ENCODE assay signal across 8 mouse cellular contexts in genomic region chr12:113156540-113156929, GRCm38 (mm10). TPM values are rescaled to one million over a fixed set of nuclear protein-coding genes. Genes with fewer than 3 reads are reported as not detected.
A peak's percentile ranks its signal among the peaks of the same experiment; 100 is the strongest.
DNase-seq lines count a peak whose midpoint lies in the region; ATAC-seq and TF ChIP-seq lines count a peak whose summit lies in the region.

No protein-coding gene starts in this region.

- peak overlapping the region; percentile 59 for H3K9ac ChIP-seq in lung, embryonic 14.5 days
- H3K9ac ChIP-seq in embryonic facial prominence, embryonic 11.5 days (replicated peaks; ENCODE audit: low read length), result peak overlapping the region; percentile 52
- H3K9ac ChIP-seq in intestine, postnatal 0 days (ENCODE audit: low read depth, low read length), result peak overlapping the region; percentile 46; the same call in 1 of the 2 replicates

- no peaks in the 10 kb centered on the region for H3K9me3 ChIP-seq in lung, embryonic 14.5 days (ENCODE audit: low read depth, low read length)
- H3K9me3 ChIP-seq in embryonic facial prominence, embryonic 11.5 days (replicated peaks; ENCODE audit: control insufficient read depth, low read length), result no peaks in the 10 kb centered on the region
- no peaks in the 10 kb centered on the region for H3K9me3 ChIP-seq in intestine, postnatal 0 days (ENCODE audit: control insufficient read depth)

- H3K36me3 ChIP-seq in lung, embryonic 14.5 days (ENCODE audit: insufficient read depth), result 0 out of 2 replicates have a peak, but pooled peaks cover 3% of the 10 kb centered on the region
- no peaks in the 10 kb centered on the region for H3K36me3 ChIP-seq in embryonic facial prominence, embryonic 11.5 days (replicated peaks; ENCODE audit: control insufficient read depth, insufficient read depth, low read depth, low read length)
- H3K36me3 ChIP-seq in intestine, postnatal 0 days (ENCODE audit: control insufficient read depth, insufficient read depth), result peaks cover 3% of the 10 kb centered on the region; the same call in 1 of the 2 replicates
- H3K36me3 ChIP-seq in small intestine, adult 2 months (ENCODE audit: control insufficient read depth, insufficient read depth, low read length), result peaks cover 16% of the 10 kb centered on the region

- TF ChIP-seq CTCF in lung, embryonic 14.5 days (IDR thresholded peaks at IDR 0.05; ENCODE audit: low read depth), result no peak
- TF ChIP-seq CTCF in intestine, postnatal 0 days (IDR thresholded peaks at IDR 0.05; ENCODE audit: low read depth), result no peak
- no peak for TF ChIP-seq CTCF in small intestine, adult 2 months (IDR thresholded peaks at IDR 0.05; ENCODE audit: extremely low read depth, insufficient read length, insufficient replicate concordance, low read depth, low read length)

- TF ChIP-seq POLR2A in small intestine, adult 2 months (IDR thresholded peaks at IDR 0.05; ENCODE audit: low read depth, low read length), result no peak

- peak overlapping the region; percentile 67 for H3K27ac ChIP-seq in lung, embryonic 14.5 days (ENCODE audit: low read depth)
- H3K27ac ChIP-seq in embryonic facial prominence, embryonic 11.5 days (replicated peaks; ENCODE audit: low read depth, low read length), result no peak overlapping the region
- peak overlapping the region; percentile 55; the same call in 1 of the 2 replicates for H3K27ac ChIP-seq in intestine, postnatal 0 days (ENCODE audit: low read depth, low read length)
- peak overlapping the region; percentile 69 for H3K27ac ChIP-seq in small intestine, adult 2 months (ENCODE audit: insufficient read depth, low read depth, low read length)

- peak overlapping the region; percentile 93 for H3K4me2 ChIP-seq in lung, embryonic 14.5 days
- H3K4me2 ChIP-seq in embryonic facial prominence, embryonic 11.5 days (ENCODE audit: low read depth, low read length), result peak overlapping the region; percentile 76
- peak overlapping the region; percentile 88 for H3K4me2 ChIP-seq in intestine, postnatal 0 days (replicated peaks; ENCODE audit: low read depth)

- DNase-seq in lung, embryonic 14.5 days, result no peak
- DNase-seq in lung, postnatal 25 days (ENCODE audit: low spot score), result no peak
- DNase-seq in embryonic facial prominence, embryonic 11.5 days (ENCODE audit: low spot score), result no peak
- no peak for DNase-seq in urinary bladder, postnatal 14 days (ENCODE audit: low spot score)
- DNase-seq in kidney, postnatal 14 days, result no peak
- DNase-seq in kidney, adult 8-10 months, result no peak

- H3K4me1 ChIP-seq in lung, embryonic 14.5 days (ENCODE audit: insufficient read depth), result peaks cover 9% of the 10 kb centered on the region
- H3K4me1 ChIP-seq in embryonic facial prominence, embryonic 11.5 days (ENCODE audit: control insufficient read depth, insufficient read depth, low read length), result peaks cover 5% of the 10 kb centered on the region; the same call in 1 of the 2 replicates
- H3K4me1 ChIP-seq in intestine, postnatal 0 days (replicated peaks; ENCODE audit: control insufficient read depth, insufficient read depth, low read length), result peaks cover 3% of the 10 kb centered on the region
- peaks cover 12% of the 10 kb centered on the region; the same call in 1 of the 2 replicates for H3K4me1 ChIP-seq in small intestine, adult 2 months (ENCODE audit: control insufficient read depth, insufficient read depth, insufficient read length, low read length)

- no peak for ATAC-seq in lung, embryonic 14.5 days (ENCODE audit: insufficient read depth)
- ATAC-seq in embryonic facial prominence, embryonic 11.5 days (replicated peaks; ENCODE audit: insufficient number of reproducible peaks, low FRiP score, low TSS enrichment, low read depth), result no peak
- peak; percentile 19 for ATAC-seq in intestine, postnatal 0 days

- under 1% methylated on average over 23 of the region's 23 CpGs for WGBS in lung, embryonic 14.5 days
- under 1% methylated on average over 23 of the region's 23 CpGs for WGBS in embryonic facial prominence, embryonic 11.5 days
- under 1% methylated on average over 23 of the region's 23 CpGs for WGBS in intestine, postnatal 0 days
- 1% methylated on average over 23 of the region's 23 CpGs for whole genome bisulfite sequencing in small intestine, adult 2 months

- 0 out of 2 replicates have a peak, but pooled peaks cover 7% of the 10 kb centered on the region for H3K27me3 ChIP-seq in lung, embryonic 14.5 days (ENCODE audit: insufficient read depth, low read length)
- H3K27me3 ChIP-seq in embryonic facial prominence, embryonic 11.5 days (ENCODE audit: control insufficient read depth, insufficient read depth, low read length), result peaks cover 2% of the 10 kb centered on the region; the same call in 1 of the 2 replicates
- H3K27me3 ChIP-seq in intestine, postnatal 0 days (replicated peaks; ENCODE audit: control insufficient read depth, insufficient read depth, low read length), result no peaks in the 10 kb centered on the region
- H3K27me3 ChIP-seq in small intestine, adult 2 months (ENCODE audit: control insufficient read depth, insufficient read depth, low read length), result no peaks in the 10 kb centered on the region

- H3K4me3 ChIP-seq in lung, embryonic 14.5 days (ENCODE audit: low read depth, low read length), result peak overlapping the region; percentile 65
- peak overlapping the region; percentile 62 for H3K4me3 ChIP-seq in embryonic facial prominence, embryonic 11.5 days (ENCODE audit: low read depth, low read length)
- peak overlapping the region; percentile 64 for H3K4me3 ChIP-seq in intestine, postnatal 0 days (ENCODE audit: low read depth, low read length)
- H3K4me3 ChIP-seq in small intestine, adult 2 months (ENCODE audit: low read depth, low read length), result peak overlapping the region; percentile 75

RNA-seq across cellular contexts. Expression of gene Tedc1, which starts 0.3 kb away (rescaled TPM):
- polyA plus RNA-seq in lung, embryonic 14.5 days (2014; fragmentation: Nextera tagmentation; extraction: Ambion mirVana), result 35.1 and 35.4 TPM in 2 replicates
- polyA plus RNA-seq in embryonic facial prominence, embryonic 11.5 days (2014; fragmentation: Nextera tagmentation; extraction: Ambion mirVana), result 26.4 and 27.4 TPM in 2 replicates
- polyA plus RNA-seq in intestine, postnatal 0 days (2015; fragmentation: Nextera tagmentation; extraction: Ambion mirVana), result 5.5 and 6.8 TPM in 2 replicates
- 9.2 and 18.3 TPM in 2 replicates for polyA plus RNA-seq in small intestine, adult 2 months (2012; rRNA removed)

RNA-seq across cellular contexts. Expression of gene Crip1, which starts 10.4 kb away (rescaled TPM):
- polyA plus RNA-seq in lung, embryonic 14.5 days (2014; fragmentation: Nextera tagmentation; extraction: Ambion mirVana), result 237 and 267 TPM in 2 replicates
- polyA plus RNA-seq in embryonic facial prominence, embryonic 11.5 days (2014; fragmentation: Nextera tagmentation; extraction: Ambion mirVana), result 63.5 and 72.1 TPM in 2 replicates
- polyA plus RNA-seq in intestine, postnatal 0 days (2015; fragmentation: Nextera tagmentation; extraction: Ambion mirVana), result 1,918 and 1,992 TPM in 2 replicates
- 4,805 and 16,576 TPM in 2 replicates for polyA plus RNA-seq in small intestine, adult 2 months (2012; rRNA removed)

RNA-seq across cellular contexts. Expression of gene Crip2, which starts 16.5 kb away (rescaled TPM):
- polyA plus RNA-seq in lung, embryonic 14.5 days (2014; fragmentation: Nextera tagmentation; extraction: Ambion mirVana), result 266 and 273 TPM in 2 replicates
- 72.7 and 83.3 TPM in 2 replicates for polyA plus RNA-seq in embryonic facial prominence, embryonic 11.5 days (2014; fragmentation: Nextera tagmentation; extraction: Ambion mirVana)
- 90.4 and 96.8 TPM in 2 replicates for polyA plus RNA-seq in intestine, postnatal 0 days (2015; fragmentation: Nextera tagmentation; extraction: Ambion mirVana)
- 73.8 and 86.3 TPM in 2 replicates for polyA plus RNA-seq in small intestine, adult 2 months (2012; rRNA removed)

RNA-seq across cellular contexts. Expression of gene Tmem121, which starts 29.2 kb away (rescaled TPM):
- 4.3 and 6.1 TPM in 2 replicates for polyA plus RNA-seq in lung, embryonic 14.5 days (2014; fragmentation: Nextera tagmentation; extraction: Ambion mirVana)
- polyA plus RNA-seq in embryonic facial prominence, embryonic 11.5 days (2014; fragmentation: Nextera tagmentation; extraction: Ambion mirVana), result 5.7 and 8.9 TPM in 2 replicates
- 3.4 and 3.5 TPM in 2 replicates for polyA plus RNA-seq in intestine, postnatal 0 days (2015; fragmentation: Nextera tagmentation; extraction: Ambion mirVana)
- 1.8 and 2.4 TPM in 2 replicates for polyA plus RNA-seq in small intestine, adult 2 months (2012; rRNA removed)

RNA-seq across cellular contexts. Expression of gene Mta1, which starts 58.5 kb away (rescaled TPM):
- polyA plus RNA-seq in lung, embryonic 14.5 days (2014; fragmentation: Nextera tagmentation; extraction: Ambion mirVana), result 22.8 and 24.1 TPM in 2 replicates
- polyA plus RNA-seq in embryonic facial prominence, embryonic 11.5 days (2014; fragmentation: Nextera tagmentation; extraction: Ambion mirVana), result 18.7 and 20.7 TPM in 2 replicates
- polyA plus RNA-seq in intestine, postnatal 0 days (2015; fragmentation: Nextera tagmentation; extraction: Ambion mirVana), result 4.9 and 5.6 TPM in 2 replicates
- polyA plus RNA-seq in small intestine, adult 2 months (2012; rRNA removed), result 23.9 and 47.6 TPM in 2 replicates
